Mouse (Mus musculus) embryonic fibroblast, embryonic 13.5 days (primary cell): ENCODE measurements at regions not wholly inside any gene's neighbourhood (a gene's known extent, or its start where the extent isn't known, plus 50 kb on each side); places are given as distances from the start of the nearest gene placed in this dataset.

Experiments used
- CTCF ChIP-seq: IDR thresholded peaks from 2 replicates; pipeline ENCODE4 v1.5.1; 2011; ENCODE audit warnings: mild to moderate bottlenecking, control low read depth, low read length, moderate library complexity, borderline replicate concordance; ENCODE audit not compliant: insufficient read depth
- POLR2A ChIP-seq: IDR thresholded peaks from 2 replicates; pipeline ENCODE4 v1.6.1; 2011; ENCODE audit warnings: low read depth, mild to moderate bottlenecking, control low read depth, low read length, moderate library complexity

DNA sequence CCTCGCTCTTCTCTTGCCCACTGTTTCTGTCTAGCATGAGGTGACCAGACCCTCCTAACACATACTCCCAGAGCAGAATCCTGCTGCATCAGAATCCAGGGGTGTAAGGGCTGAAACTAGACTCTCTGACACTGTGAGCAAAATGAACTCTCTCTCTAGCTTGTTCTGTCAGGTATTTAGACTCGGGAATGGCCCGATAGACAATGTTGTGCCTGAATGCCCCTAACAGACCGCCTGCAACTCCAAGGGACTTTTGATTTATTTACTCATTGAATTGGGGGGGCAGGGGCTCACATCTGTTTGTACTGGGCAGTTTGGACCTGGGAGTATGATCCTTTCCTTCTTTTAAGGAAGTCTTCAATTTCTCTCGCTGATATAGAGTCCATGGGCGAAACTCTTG lies 469.3 kb upstream of the Trpc7 start:
- TF ChIP-seq POLR2A (no peak), CTCF (no peak)
